Mouse (Mus musculus) hindbrain, postnatal 0 days (tissue): ENCODE measurements at regions not wholly inside any gene's neighbourhood (a gene's known extent, or its start where the extent isn't known, plus 50 kb on each side); places are given as distances from the start of the nearest gene placed in this dataset.
"Not testable (repeated sequence)": the region's sequence is repeated elsewhere in the genome, so short reads cannot be mapped to it uniquely, and the experiment has no call there.

Experiments used
- ATAC-seq: fragments of 200-750 bp; cut with Nextera tagmentation; 2 replicates; pipeline ENCODE4 v1.8.0; 2017; ENCODE audit warnings: mild to moderate bottlenecking, moderate TSS enrichment, moderate library complexity
- DNase-seq: peaks from one replicate; pipeline ENCODE4 v3.0.0-alpha.2; 2015; ENCODE audit warnings: low spot score
- H3K27ac ChIP-seq: fragments of 300-500 bp; sonication (generic); 2 replicates; pipeline ENCODE4 v1.5.1; 2014; ENCODE audit warnings: mild to moderate bottlenecking
- H3K27me3 ChIP-seq: fragments of 300-500 bp; sonication (generic); 2 replicates; pipeline ENCODE4 v1.6.1; 2014; ENCODE audit warnings: low read length, mixed read lengths; ENCODE audit not compliant: insufficient read depth
- H3K36me3 ChIP-seq: fragments of 300-500 bp; sonication (generic); 2 replicates; pipeline ENCODE4 v1.6.1; 2014; ENCODE audit warnings: low read length, mixed read lengths; ENCODE audit not compliant: insufficient read depth
- H3K4me1 ChIP-seq: fragments of 300-500 bp; sonication (generic); 2 replicates; pipeline ENCODE4 v1.6.1; 2014; ENCODE audit warnings: antibody characterized with exemption, low read length, mixed read lengths; ENCODE audit not compliant: insufficient read depth
- H3K4me2 ChIP-seq: fragments of 300-500 bp; sonication (generic); 2 replicates; pipeline ENCODE4 v1.6.1; 2014; ENCODE audit warnings: low read depth, mild to moderate bottlenecking, low read length, moderate library complexity, mixed read lengths
- H3K4me3 ChIP-seq: fragments of 300-500 bp; sonication (generic); 2 replicates; pipeline ENCODE4 v1.5.1; 2014; ENCODE audit warnings: low read length
- H3K9ac ChIP-seq: fragments of 300-500 bp; sonication (generic); replicated peaks from 2 replicates; pipeline ENCODE4 v1.6.1; 2014; ENCODE audit warnings: mild to moderate bottlenecking, low read length, moderate library complexity, mixed read lengths
- H3K9me3 ChIP-seq: fragments of 300-500 bp; sonication (generic); 2 replicates; pipeline ENCODE4 v1.6.1; 2016; ENCODE audit warnings: low read length, mixed read lengths
- CTCF ChIP-seq: IDR thresholded peaks from 2 replicates; pipeline ENCODE4 v1.5.1; 2016; ENCODE audit warnings: antibody characterized with exemption, control low read depth, low read depth
- WGBS: fragments of 180-500 bp; shearing (Covaris S2); extraction: QIAGEN DNeasy Blood & Tissue Kit; methylation state at CpG from one replicate; pipeline ENCODE4 v1.1.7; 2014; 5-methylcytosine and 5-hydroxymethylcytosine counted together

DNA sequence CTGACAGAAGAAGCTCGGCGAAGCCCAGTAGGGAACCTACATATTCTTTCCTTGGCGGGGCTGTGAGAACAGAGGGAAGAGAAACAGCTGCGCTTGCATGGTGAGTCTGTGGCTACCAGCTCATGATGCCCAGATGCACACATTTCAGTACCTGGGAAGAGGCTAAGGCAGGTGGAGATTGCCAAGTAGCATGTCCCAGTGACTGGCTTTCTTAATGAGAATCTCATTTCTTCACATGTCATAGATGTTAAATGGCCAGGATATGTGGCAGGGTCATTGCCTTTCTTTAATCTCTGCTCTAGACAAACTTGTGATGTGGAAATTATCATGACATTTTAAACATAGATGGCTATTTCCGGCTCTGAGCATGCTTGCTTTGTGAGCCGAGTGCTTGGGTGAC, 109.5 kb upstream of the Tns3 start:
- H3K27ac ChIP-seq = no peak overlapping the region
- H3K9me3 ChIP-seq = no peaks in the 10 kb centered on the region

DNA sequence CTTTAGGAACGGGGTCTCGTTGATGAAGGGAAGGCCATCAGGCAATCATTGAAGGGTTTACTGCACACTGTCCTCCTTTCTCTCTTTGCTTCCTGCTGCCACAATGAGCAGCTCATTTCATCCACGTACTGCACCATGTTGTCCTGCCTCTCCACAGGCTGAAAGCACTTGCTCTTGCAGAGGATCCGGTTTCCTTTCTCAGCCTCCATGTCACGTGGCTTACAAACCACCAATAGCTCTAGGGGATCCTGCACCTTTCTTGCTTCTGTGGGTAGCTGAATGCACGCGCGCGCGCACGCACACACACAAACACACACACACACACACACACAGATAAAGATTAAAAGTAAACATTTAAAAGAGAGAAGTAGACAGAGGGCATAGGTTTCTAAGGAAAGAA, 108.9 kb upstream of the Tns3 start:
- Histone ChIP-seq H3K27me3 (no peaks in the 10 kb centered on the region), H3K9ac (no peak overlapping the region), H3K27ac (no peak overlapping the region), H3K4me1 (no peaks in the 10 kb centered on the region), H3K4me3 (no peak overlapping the region), H3K36me3 (no peaks in the 10 kb centered on the region), H3K9me3 (no peaks in the 10 kb centered on the region), H3K4me2 (no peak overlapping the region)
- no peak for ATAC-seq
- WGBS = 80% methylated on average over 11 of the region's 11 CpGs
- no peak for TF ChIP-seq CTCF
- no peak for DNase-seq

More for the DNA sequence above, 109.5 kb upstream of the Tns3 start:
- no peaks in the 10 kb centered on the region for H3K4me1 ChIP-seq
- ATAC-seq (no peak), DNase-seq (no peak)
- no peaks in the 10 kb centered on the region for H3K36me3 ChIP-seq
- 64% methylated on average over 6 of the region's 6 CpGs for WGBS
- no peak overlapping the region for H3K4me3 ChIP-seq
- H3K27me3 ChIP-seq = no peaks in the 10 kb centered on the region
- no peak overlapping the region for H3K4me2 ChIP-seq
- no peak for TF ChIP-seq CTCF
- H3K9ac ChIP-seq = no peak overlapping the region

DNA sequence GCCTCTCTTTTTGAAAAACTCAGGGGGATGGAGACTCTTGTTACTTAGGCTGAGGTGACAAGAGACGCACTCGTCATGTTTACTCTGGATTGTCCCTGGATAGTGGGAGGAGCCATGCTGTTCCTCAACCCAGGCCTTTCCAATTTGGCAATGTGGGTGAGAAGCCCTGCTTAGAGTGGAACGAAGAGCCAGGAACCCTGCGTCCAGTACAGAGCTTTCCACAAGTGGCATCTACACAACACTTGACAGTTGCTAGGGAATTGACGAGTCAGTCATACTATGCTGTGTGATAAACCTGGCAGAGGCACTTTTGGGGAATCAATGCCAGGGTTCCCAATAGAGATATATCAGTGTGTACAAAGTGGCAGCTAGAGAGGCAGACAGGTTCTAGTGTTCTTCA, 108.2 kb upstream of the Tns3 start:
- no peak for TF ChIP-seq CTCF
- peak; percentile 40; the same call in 1 of the 2 replicates for ATAC-seq
- H3K4me1 ChIP-seq = no peaks in the 10 kb centered on the region
- WGBS = 65% methylated on average over 5 of the region's 5 CpGs
- H3K27me3 ChIP-seq = no peaks in the 10 kb centered on the region
- no peak overlapping the region for H3K27ac ChIP-seq
- no peaks in the 10 kb centered on the region for H3K36me3 ChIP-seq
- H3K9me3 ChIP-seq = no peaks in the 10 kb centered on the region
- no peak overlapping the region for H3K9ac ChIP-seq
- H3K4me2 ChIP-seq = no peak overlapping the region
- DNase-seq = no peak
- H3K4me3 ChIP-seq = no peak overlapping the region

- H3K4me1 ChIP-seq, H3K9ac ChIP-seq, DNase-seq, H3K27me3 ChIP-seq, H3K36me3 ChIP-seq, H3K4me2 ChIP-seq, H3K4me3 ChIP-seq, ATAC-seq, H3K9me3 ChIP-seq, H3K27ac ChIP-seq: not testable (repeated sequence)
- 83% methylated on average over 1 of the region's 1 CpGs for WGBS
Observed at GRCm38 (mm10) chr11:8768706-8769105, 104.4 kb upstream of the Tns3 start.

DNA sequence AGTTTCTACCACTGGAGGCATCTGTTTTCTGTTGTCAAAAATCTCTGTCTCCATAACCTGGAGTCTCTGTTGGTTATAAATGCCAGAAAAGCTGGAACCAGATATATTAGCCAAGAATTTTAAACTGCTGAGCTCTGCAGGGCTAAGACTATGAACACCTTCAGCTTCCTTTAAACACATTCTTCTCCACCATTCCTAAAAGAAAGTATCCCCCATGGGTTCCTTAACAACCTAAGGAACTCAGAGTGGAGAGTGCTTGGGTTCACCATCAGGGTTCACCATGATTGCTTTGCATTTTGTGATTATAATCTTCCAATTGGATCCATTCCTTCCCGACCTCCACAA, 101.2 kb upstream of the Tns3 start:
- Histone ChIP-seq H3K4me2 (no peak overlapping the region), H3K36me3 (no peaks in the 10 kb centered on the region), H3K27me3 (no peaks in the 10 kb centered on the region), H3K27ac (no peak overlapping the region), H3K9ac (no peak overlapping the region), H3K9me3 (no peaks in the 10 kb centered on the region), H3K4me3 (no peak overlapping the region), H3K4me1 (no peaks in the 10 kb centered on the region)
- ATAC-seq = no peak
- no peak for TF ChIP-seq CTCF
- 90% methylated on average over 1 of the region's 1 CpGs for WGBS
- no peak for DNase-seq

GRCm38 (mm10) chr11:8764861-8765540, 100.7 kb upstream of the Tns3 start:
- no peak for TF ChIP-seq CTCF
- 89% methylated on average over 2 of the region's 2 CpGs for WGBS
- H3K27me3 ChIP-seq = no peaks in the 10 kb centered on the region
- H3K36me3 ChIP-seq = no peaks in the 10 kb centered on the region
- no peaks in the 10 kb centered on the region for H3K9me3 ChIP-seq
- no peak for ATAC-seq
- H3K9ac ChIP-seq = no peak overlapping the region
- H3K4me1 ChIP-seq = no peaks in the 10 kb centered on the region
- no peak overlapping the region for H3K27ac ChIP-seq
- no peak for DNase-seq
- H3K4me2 ChIP-seq = no peak overlapping the region
- no peak overlapping the region for H3K4me3 ChIP-seq

DNA sequence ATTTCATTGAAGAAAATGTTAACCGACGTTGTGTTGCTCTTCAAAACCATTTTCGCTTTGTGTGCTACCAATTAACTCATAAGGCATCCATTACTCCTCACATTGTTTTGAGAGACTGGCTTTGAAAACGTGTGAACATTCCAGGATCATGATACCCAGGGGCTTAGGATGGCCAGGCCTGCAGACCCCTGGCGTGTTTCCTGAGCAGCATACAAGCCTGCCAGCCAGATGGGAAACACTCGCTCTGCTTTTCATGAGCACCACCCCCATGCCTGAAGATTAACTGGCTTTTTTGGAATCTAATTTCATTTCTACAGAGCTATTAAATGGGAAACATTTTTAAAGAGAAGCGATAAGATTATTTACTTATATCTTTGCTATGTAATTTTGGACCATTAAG, 99.1 kb upstream of the Tns3 start:
- Histone ChIP-seq H3K9me3 (no peaks in the 10 kb centered on the region), H3K27me3 (no peaks in the 10 kb centered on the region), H3K27ac (no peak overlapping the region), H3K4me3 (no peak overlapping the region), H3K4me2 (no peak overlapping the region), H3K9ac (no peak overlapping the region), H3K36me3 (no peaks in the 10 kb centered on the region), H3K4me1 (no peaks in the 10 kb centered on the region)
- 71% methylated on average over 7 of the region's 7 CpGs for WGBS
- DNase-seq (no peak), ATAC-seq (no peak)
- TF ChIP-seq CTCF = no peak
